Comparison of ENCODE assay signal across 8 mouse cellular contexts in the genomic region with DNA sequence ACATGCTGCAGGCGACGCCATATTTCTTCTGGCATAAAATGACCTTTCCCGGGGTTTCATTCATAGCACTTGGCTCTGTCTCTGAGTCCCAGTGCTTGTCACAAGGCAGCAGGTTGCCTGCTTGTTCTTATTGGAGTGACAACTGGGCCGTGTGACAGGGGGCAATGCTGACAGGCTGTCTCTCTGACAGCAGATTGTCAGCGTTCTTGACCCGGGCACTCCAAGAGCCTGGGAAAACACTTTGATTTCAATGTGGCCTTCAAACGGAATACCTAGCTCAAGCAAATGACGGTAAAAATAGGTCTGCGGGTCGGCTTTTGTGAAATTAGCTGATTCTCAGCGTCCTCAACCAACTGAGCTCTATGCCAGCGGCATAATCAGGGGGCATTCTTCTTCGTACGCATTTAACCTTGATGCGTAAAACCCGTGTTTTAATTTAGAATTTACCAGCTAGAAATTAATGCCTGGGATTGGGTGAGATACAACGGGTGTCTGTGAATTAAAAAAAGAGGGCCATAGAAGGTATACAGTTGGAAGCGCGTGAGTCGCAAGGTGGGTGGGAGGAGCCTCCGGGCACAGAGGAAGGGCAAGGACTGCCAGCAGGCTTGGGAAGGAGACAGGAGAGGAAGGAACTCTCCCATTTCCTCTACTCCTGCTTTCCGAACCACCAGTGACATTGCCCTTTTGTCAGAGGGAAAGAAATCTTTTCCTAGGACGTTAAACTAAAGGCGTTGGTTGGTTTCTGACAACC. TPM values are rescaled to one million over a fixed set of nuclear protein-coding genes. Genes with fewer than 3 reads are reported as not detected.
A peak's percentile ranks its signal among the peaks of the same experiment; 100 is the strongest.
DNase-seq lines count a peak whose midpoint lies in the region; ATAC-seq and TF ChIP-seq lines count a peak whose summit lies in the region.
"Had no signal": no experiment of that assay in that cellular context is flagged by ENCODE, and none has a peak within 500 bp of the region (broad histone marks: within the 10 kb centered on the region; RNA-seq: fewer than 3 reads in every experiment).

No protein-coding gene starts in this region.

- intact Hi-C loops in gastrocnemius, postnatal 36 days (cut with DNase I), result no loop called here

- DNase-seq in thymus, postnatal 4 days, result peak; percentile 34
- no peak for DNase-seq in thymus, postnatal 14 days
- peak; percentile 58 for DNase-seq in forebrain, postnatal 0 days
- peak; percentile 51 for DNase-seq in kidney, postnatal 10 days
- DNase-seq in retina, postnatal 1 day, result peak; percentile 78
- no peak for DNase-seq in gastrocnemius, postnatal 36 days
- no peak for DNase-seq in thymus, postnatal 0 days (ENCODE audit: low spot score)

- TF ChIP-seq CTCF in forebrain, postnatal 0 days (IDR thresholded peaks at IDR 0.05; ENCODE audit: low read depth), result no peak

- no peaks in the 10 kb centered on the region for H3K4me1 ChIP-seq in forebrain, postnatal 0 days (ENCODE audit: insufficient read depth)

- WGBS in forebrain, postnatal 0 days, result 29% methylated on average over 24 of the region's 24 CpGs

- peak overlapping the region; percentile 22 for H3K4me3 ChIP-seq in forebrain, postnatal 0 days (ENCODE audit: low read depth, low read length)
- H3K4me3 ChIP-seq: limb, embryonic 15.5 days had no signal

- H3K27me3 ChIP-seq in forebrain, postnatal 0 days (ENCODE audit: insufficient read depth, low read length), result no peaks in the 10 kb centered on the region
- H3K27me3 ChIP-seq: limb, embryonic 15.5 days had no signal

- peak overlapping the region; percentile 40 for H3K4me2 ChIP-seq in forebrain, postnatal 0 days (ENCODE audit: low read depth)
- H3K4me2 ChIP-seq: limb, embryonic 15.5 days had no signal

- no peaks in the 10 kb centered on the region for H3K36me3 ChIP-seq in forebrain, postnatal 0 days (ENCODE audit: insufficient read depth)
- H3K36me3 ChIP-seq: limb, embryonic 15.5 days had no signal

- no peak overlapping the region for H3K9ac ChIP-seq in forebrain, postnatal 0 days
- H3K9ac ChIP-seq: limb, embryonic 15.5 days had no signal

- H3K27ac ChIP-seq in forebrain, postnatal 0 days (ENCODE audit: low read depth, low read length), result no peak overlapping the region; the same call in 1 of the 2 replicates
- H3K27ac ChIP-seq: limb, embryonic 15.5 days had no signal

- ATAC-seq in forebrain, postnatal 0 days, result peak; percentile 75

- H3K9me3 ChIP-seq in forebrain, postnatal 0 days (ENCODE audit: low read length), result no peaks in the 10 kb centered on the region
- H3K9me3 ChIP-seq: limb, embryonic 15.5 days had no signal

RNA-seq across cellular contexts. Expression of a gene that starts 13.7 kb away (rescaled TPM):
- total RNA-seq in forebrain, postnatal 0 days (2014; rRNA removed), result 8.9 and 9.2 TPM in 2 replicates
- 29.3 and 31.3 TPM in 2 replicates for polyA plus RNA-seq in forebrain, postnatal 0 days (2015; fragmentation: Nextera tagmentation; extraction: Ambion mirVana)
- 1 to 10 TPM; 3.3 to 3.4 TPM for total RNA-seq in gastrocnemius, postnatal 36 days (2021)
- polyA plus RNA-seq in thymus, postnatal 0 days (2015; fragmentation: Nextera tagmentation; extraction: Ambion mirVana), result 61.1 and 64.1 TPM in 2 replicates

RNA-seq across cellular contexts. Expression of a gene that starts 46.8 kb away (rescaled TPM):
- 114 and 121 TPM in 2 replicates for total RNA-seq in forebrain, postnatal 0 days (2014; rRNA removed)
- 162 and 189 TPM in 2 replicates for polyA plus RNA-seq in forebrain, postnatal 0 days (2015; fragmentation: Nextera tagmentation; extraction: Ambion mirVana)
- 10 to 100 TPM; 47.7 to 54.7 TPM for total RNA-seq in gastrocnemius, postnatal 36 days (2021)
- 222 and 227 TPM in 2 replicates for polyA plus RNA-seq in thymus, postnatal 0 days (2015; fragmentation: Nextera tagmentation; extraction: Ambion mirVana)

Comparison
In these comparisons a context has a peak if more than half of its experiments do, and no peak if none do; other contexts are left out.
1. DNase-seq: peak in thymus, postnatal 4 days (single experiment), forebrain, postnatal 0 days (single experiment), kidney, postnatal 10 days (single experiment) and retina, postnatal 1 day (single experiment); none in thymus, postnatal 14 days (single experiment), gastrocnemius, postnatal 36 days (0 of 2) and thymus, postnatal 0 days (single experiment).